Mouse (Mus musculus) T-helper 17 cell (primary cell): ENCODE results near the gene Gje1.

Experiments used
- in situ Hi-C, 2 experiments: fragments of 300-600 bp; cut with MboI, MseI; formaldehyde crosslinking; loops; 1 replicate in 1 of 2; 2 replicates in 1 of 2; pipeline ENCODE4 v1.15.1; 2025; ENCODE audit warnings: high pct_unique_total_duplicates in 2 of 2

Gje1 gene

DNA sequence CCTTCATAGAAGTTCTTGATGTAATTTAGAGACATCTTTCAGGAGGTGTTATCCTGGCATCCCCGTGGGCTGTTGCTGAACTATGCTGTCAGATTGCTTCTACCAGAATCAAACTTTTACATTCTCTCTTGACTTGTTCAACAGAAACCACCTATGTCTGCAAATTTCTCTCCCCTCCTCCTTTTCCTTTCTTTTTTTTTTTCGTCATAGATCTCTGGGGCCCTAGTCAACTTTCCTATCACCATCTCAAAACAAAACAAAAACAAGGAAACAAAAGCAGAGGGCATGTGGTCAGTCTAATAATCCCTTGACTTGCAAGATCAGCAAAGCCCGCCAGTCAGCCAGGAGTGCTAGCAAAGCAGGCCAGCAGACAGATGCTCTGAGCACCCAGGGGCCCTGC is at the start of gene Gje1:
Gje1 (minus strand) TSS at position 101 of the 400 bp plus-strand sequence.
- in situ Hi-C loops, result no loop called here

DNA sequence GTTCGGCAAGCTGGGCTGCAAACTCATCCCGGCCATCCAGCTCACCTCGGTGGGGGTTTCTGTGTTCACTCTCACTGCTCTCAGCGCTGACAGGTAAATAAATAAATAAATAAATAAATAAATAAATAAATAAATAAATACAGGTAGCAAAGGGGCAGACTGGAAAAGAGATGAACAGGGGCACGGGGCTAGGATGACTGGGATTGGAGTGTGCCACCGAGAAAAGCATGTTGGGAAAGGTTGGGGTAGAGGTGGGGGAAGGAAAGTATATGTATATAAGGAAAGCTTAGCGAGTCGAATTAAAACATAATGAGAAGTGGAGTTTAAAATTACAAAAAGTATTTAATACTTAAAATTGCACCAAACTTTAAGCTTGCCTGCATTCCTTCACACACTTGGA is 42.6 kb upstream of the Gje1 start:
- in situ Hi-C loops, result no loop called here

DNA sequence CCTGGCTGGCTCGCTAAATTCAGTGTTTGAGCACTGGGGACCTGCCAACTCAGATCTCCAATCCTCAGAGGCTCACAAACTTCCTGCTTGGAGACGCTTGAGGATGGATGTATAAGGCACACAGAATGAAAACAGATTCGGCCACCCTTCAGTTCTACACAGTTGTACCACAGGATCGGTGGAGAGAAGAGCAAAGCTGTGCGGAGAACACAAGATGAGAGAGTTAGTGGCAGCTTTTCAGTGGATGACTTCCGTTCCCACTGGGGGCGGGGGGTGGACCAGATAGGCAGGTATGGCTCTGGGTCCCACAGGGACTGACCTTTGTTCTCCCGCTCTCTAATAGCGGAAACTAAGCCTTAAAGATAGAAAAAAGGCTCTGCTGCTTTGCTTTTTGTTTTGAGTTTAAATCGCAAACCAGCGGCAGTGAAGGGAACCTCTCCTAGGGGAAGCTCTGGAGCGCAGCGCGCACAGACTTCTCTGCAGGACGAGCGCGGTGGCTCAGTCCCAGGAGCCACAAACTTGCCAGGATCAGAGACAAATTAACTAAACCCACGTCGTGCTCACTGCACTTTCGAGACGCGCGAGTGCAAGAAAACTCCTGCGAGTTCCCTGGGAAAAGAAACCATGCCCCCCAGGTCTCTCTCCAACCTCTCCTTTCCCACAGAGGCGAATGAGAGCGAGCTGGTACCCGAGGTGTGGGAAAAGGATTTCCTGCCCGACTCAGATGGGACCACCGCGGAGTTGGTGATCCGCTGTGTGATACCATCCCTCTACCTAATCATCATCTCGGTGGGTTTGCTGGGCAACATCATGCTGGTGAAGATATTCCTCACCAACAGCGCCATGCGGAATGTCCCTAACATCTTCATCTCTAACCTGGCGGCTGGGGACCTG is 41.9 kb upstream of the Gje1 start:
- in situ Hi-C loops, result no loop called here

DNA sequence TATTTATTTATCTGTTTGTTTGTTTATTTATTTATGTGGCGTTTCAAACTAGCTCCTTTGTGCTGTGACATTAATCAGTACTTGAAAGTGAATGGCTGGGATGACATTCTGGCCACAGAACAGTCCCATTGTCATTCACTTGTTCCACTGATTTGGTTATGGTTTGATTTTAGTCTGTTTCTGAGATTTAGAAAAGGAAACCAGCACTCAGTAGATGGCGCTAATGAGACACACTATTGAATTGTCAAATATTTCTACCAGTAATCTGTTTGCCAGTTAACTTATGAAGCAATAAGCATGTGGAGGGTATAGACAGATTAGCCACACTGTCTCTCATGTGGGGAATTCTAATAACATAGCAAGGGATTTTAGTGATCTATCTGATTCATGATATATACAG is 16.3 kb upstream of the Gje1 start:
- in situ Hi-C loops, result no loop called here

DNA sequence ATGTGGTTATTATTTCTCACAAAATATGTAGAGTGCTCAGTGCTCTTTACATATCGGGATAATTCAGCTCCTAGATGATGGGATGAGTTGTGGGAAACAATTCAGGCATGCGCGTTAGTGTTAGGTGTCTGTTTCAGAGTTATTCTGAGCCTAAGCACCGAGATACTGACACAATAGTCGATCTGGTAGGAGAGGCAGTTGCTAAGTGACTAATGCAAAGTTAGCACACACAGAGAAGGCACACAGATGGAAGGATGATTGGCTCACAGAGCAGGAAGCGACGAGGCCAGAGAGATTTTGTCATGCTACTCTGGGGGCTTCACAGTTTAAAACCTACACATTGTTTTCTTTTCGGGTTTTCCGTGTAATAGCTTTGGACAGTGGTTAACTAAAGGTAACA is 7.7 kb upstream of the Gje1 start:
- in situ Hi-C loops, result no loop called here

DNA sequence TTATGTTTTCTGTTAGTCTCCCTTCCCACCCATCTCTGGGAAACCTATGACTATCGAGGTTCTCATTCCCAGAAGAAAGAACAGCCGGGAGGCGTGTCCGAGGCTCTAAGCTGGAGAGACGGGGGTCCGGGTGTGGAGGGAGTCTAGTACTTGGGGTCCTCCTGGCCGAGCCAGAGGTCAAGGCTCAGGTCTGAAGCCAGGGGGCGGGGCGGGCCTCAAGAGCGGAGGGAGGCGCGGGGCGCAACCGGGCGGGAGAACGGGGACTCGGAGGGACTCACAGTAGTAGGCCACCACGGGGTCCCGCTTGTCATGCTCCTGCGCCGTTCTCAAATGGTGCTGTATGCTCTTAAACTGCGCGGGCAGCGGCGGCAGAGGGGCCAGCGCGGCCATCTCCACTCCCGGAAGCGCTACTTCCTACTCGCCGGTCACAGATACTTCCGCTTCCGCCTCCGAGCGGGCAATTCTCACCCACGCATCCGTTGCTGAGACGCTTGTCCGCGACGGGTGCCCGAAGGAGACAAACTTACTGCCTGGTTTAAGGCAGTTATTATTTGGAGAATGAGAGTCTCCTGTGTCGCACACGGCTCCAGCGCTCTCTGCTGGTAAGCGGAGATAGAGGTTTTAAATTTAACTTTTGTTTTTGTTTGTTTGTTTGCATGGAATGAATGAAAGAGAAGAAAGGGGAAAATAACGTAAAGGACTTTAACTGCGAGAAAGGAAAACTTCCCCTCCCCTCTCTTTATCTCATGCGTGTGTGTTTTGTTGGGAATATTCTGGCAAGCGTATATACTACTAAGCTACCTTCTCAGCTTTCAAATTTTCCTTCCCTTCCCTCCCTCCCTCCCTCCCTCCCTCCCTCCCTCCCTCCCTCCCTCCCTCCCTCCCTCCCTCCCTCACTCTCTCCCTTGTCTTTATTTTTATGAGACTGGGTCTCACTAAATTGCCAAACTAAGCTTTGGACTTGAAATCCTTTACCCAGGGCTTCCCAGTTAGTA is 12.6 kb downstream of the Gje1 start, which contains the start of the genes Vta1 and Nmbr:
Vta1 (minus strand) TSS at position 489 of the 995 bp plus-strand sequence.
Nmbr (plus strand) TSS at position 520 of the 995 bp plus-strand sequence.
- in situ Hi-C loops, result no loop called here

DNA sequence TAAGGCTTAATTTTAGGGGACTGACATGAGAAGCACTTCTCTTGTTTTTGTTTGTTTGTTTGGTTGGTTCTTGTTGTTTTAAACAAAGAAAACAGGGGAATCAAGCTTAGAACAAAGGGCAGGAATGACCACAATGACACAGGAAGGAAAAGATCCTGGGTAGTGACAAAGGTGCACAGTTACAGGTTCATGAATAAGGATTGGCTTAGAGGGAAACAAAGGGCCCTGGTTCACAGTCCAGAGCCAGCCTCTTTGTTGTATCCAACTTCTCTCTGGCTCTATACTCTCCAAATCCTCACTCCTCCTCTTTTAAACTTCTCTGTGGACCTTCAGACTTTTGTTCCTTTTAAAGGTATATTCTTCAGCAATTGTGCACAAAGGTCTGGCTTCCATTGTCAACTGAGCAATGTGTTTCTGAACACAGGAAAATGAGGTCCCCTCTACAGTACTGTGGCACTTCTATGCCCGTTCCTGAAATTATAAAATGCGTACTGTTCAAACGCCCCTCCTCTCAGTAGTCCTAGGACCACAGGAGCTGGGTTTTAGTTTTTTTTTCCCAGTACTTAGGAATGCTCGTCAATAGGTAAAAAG is 14.1 kb downstream of the Gje1 start:
- in situ Hi-C loops, result loop anchor here in 1 of 2 experiments (5.0 kb wide), 1 partner anchor 262 kb away; no protein-coding TSS in a partner anchor

DNA sequence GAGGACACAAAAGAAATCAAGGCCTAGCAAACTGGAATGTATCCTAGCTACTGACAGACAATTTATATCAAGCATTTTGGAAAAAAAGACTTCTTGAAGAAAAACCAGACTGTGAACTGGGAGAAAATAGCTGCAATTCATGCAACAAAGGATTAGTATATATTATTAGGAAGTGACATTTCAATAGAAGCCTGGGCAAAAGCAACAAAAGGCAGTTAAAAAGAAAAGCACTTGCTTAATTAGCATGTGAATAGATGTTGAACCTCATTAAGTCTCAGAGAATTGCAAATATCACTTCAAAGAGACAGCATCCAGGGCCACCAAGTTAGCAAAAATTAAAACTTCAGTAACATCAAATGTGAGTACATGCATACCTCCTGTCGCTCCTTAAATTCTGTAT is 14.8 kb downstream of the Gje1 start:
- in situ Hi-C loops, result loop anchor here in 1 of 2 experiments (5.0 kb wide), 1 partner anchor 261 kb away; no protein-coding TSS in a partner anchor

DNA sequence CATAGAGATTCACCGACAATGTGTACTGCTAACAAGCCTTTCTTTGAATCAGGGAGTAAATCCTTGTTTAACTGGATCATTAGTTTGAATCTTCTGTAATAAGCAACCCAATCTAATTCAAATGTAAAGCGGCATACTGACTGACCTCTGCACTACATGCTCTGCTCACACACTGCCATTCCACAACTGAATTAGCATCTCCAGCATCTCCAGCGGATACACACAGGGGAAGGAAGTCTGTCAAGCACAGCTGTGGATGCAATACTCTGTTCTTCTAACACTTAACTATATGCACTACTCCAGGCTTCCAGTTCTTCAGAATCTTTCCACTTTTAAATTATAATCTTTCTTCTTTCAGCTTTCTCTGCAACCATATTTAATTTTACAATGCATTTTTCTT is 27.7 kb downstream of the Gje1 start:
- in situ Hi-C loops, result loop anchor here in 1 of 2 experiments (25.0 kb wide), 1 partner anchor 1128 kb away; the partner anchor contains the start of genes Adat2 and Pex3

DNA sequence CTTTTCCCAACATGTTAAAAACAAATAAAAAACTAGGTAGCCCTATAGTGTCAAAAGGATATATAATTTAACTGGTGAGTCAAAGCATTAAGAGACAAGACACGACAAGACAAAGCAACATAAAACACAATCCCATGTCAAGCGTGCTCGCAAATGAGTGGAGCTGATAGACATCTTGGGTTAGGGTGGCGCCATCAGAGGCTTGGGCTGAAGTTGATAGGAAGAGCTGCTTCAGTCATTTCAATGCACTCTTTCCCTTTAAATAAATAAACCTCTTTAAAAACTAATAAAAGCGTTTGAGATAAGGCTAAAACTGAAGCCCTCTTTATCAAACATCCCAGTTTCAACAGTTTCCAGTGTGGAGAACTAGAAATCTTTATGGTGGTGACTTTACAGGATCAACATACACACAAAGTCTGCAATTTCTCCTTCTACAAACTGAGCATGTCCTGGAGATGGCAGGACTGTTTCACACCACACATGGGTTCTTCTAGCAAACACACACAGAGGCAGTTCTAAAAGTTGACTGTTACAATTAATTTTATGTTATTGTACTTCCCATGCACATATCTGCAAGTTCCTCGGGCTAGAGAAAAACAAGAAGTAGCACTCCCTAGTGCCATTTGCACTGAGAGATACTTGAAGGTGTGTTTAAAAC is 29.1 kb downstream of the Gje1 start:
- in situ Hi-C loops, result loop anchor here in 1 of 2 experiments (25.0 kb wide), 1 partner anchor 1127 kb away; the partner anchor contains the start of genes Adat2 and Pex3

DNA sequence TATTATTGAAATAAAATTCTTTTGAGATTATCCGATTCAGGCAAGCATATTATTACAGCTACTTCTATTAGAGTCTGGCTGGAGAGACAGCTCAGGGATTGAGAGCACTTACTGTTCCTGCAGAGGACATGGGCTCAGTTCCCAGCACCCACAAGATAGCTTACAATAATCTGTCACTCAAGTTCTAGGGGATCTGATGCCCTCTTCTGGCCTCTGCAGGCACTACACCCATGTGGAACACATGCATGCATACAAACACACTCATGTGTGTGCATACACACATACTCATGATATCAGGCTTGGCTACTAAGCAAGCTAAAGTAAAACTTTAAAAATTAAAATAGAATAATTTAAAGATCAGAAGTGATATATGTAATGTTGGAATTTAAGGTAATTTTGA is 32.4 kb downstream of the Gje1 start:
- in situ Hi-C loops, result loop anchor here in 1 of 2 experiments (25.0 kb wide), 1 partner anchor 1123 kb away; the partner anchor contains the start of genes Adat2 and Pex3

DNA sequence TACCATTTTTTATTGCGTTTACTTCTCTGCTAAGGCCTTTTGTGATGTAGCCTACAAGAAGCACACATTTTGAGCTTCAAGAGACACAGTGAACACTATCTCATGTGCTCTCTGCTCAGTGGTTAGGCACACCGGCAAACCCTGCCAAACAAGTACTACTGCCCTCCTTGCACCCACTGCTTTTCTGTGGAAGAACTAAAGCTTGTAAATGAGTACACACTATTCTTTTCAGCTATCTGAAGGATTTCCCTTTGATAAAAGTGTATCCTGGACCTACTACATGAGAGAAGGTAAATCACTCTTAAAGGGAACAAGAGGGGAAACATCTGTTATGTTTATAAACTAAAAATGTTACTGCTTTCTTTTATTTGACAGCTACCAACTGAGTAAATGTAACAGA is 51.9 kb downstream of the Gje1 start:
- in situ Hi-C loops, result no loop called here
